In genomic region chr1:110400051-110400450, GRCm38 (mm10) we compare ENCODE assay signal across 27 mouse cellular contexts.
DNase-seq lines count a peak whose midpoint lies in the region; ATAC-seq lines count a peak whose summit lies in the region.
"Had no signal": no experiment of that assay in that cellular context is flagged by ENCODE, and none has a peak within 500 bp of the region (broad histone marks: within the 10 kb centered on the region; RNA-seq: fewer than 3 reads in every experiment).

No protein-coding gene starts in this region.

- H3K4me3 ChIP-seq in forebrain, embryonic 14.5 days (ENCODE audit: low read depth, low read length) = no peak overlapping the region
- no peak overlapping the region for H3K4me3 ChIP-seq in forebrain, embryonic 12.5 days (replicated peaks)
- H3K4me3 ChIP-seq: embryonic facial prominence, embryonic 13.5 days; heart, embryonic 12.5 days; hindbrain, embryonic 10.5 days; layer of hippocampus, adult 2 months; limb, embryonic 13.5 days; liver, embryonic 13.5 days; lung, embryonic 15.5 days; megakaryocyte, embryonic 14.5 days; neural tube, embryonic 12.5 days had no signal

- intact Hi-C loops in left cerebral cortex, postnatal 4 days (cut with DNase I) = no loop called here
- intact Hi-C loops in left cerebral cortex, postnatal 10 days (cut with DNase I) = no loop called here

- H3K27me3 ChIP-seq in forebrain, embryonic 14.5 days (replicated peaks; ENCODE audit: control insufficient read depth, insufficient read depth, low read length) = no peaks in the 10 kb centered on the region
- no peaks in the 10 kb centered on the region for H3K27me3 ChIP-seq in forebrain, embryonic 12.5 days
- H3K27me3 ChIP-seq: embryonic facial prominence, embryonic 13.5 days; heart, embryonic 12.5 days; limb, embryonic 13.5 days; liver, embryonic 13.5 days; lung, embryonic 15.5 days; megakaryocyte, embryonic 14.5 days; neural tube, embryonic 12.5 days had no signal

- no peak overlapping the region for H3K9ac ChIP-seq in forebrain, embryonic 14.5 days (ENCODE audit: low read length)
- no peak overlapping the region for H3K9ac ChIP-seq in forebrain, embryonic 12.5 days
- H3K9ac ChIP-seq: embryonic facial prominence, embryonic 13.5 days; heart, embryonic 12.5 days; limb, embryonic 13.5 days; liver, embryonic 13.5 days; lung, embryonic 15.5 days; neural tube, embryonic 12.5 days had no signal

- H3K27ac ChIP-seq in forebrain, embryonic 14.5 days (ENCODE audit: low read depth, low read length) = no peak overlapping the region
- no peak overlapping the region for H3K27ac ChIP-seq in forebrain, embryonic 12.5 days
- H3K27ac ChIP-seq: embryonic facial prominence, embryonic 13.5 days; hindbrain, embryonic 10.5 days; layer of hippocampus, adult 2 months; limb, embryonic 13.5 days; liver, embryonic 13.5 days; lung, embryonic 15.5 days; neural tube, embryonic 12.5 days had no signal

- ATAC-seq in forebrain, embryonic 14.5 days = no peak
- no peak for ATAC-seq in forebrain, embryonic 12.5 days (ENCODE audit: low FRiP score)
- ATAC-seq: activated CD4-positive, CD25-positive, alpha-beta regulatory T cell, adult 4 months; intestine, postnatal 0 days had no signal

- WGBS in forebrain, embryonic 14.5 days = 63% methylated on average over 2 of the region's 2 CpGs
- 92% methylated on average over 2 of the region's 2 CpGs for WGBS in forebrain, embryonic 12.5 days

- no peaks in the 10 kb centered on the region for H3K9me3 ChIP-seq in forebrain, embryonic 14.5 days (replicated peaks; ENCODE audit: control insufficient read depth, low read length)
- H3K9me3 ChIP-seq in forebrain, embryonic 12.5 days = no peaks in the 10 kb centered on the region
- H3K9me3 ChIP-seq: embryonic facial prominence, embryonic 13.5 days; heart, embryonic 12.5 days; hindbrain, embryonic 10.5 days; limb, embryonic 13.5 days; liver, embryonic 13.5 days; lung, embryonic 15.5 days; megakaryocyte, embryonic 14.5 days; neural tube, embryonic 12.5 days had no signal

- DNase-seq in adrenal gland, postnatal 10 days = peak; percentile 20
- DNase-seq in adrenal gland, adult 18-20 months (ENCODE audit: low spot score in 2 of 2) = no peak
- peak; percentile 31 for DNase-seq in forebrain, embryonic 14.5 days (ENCODE audit: low spot score)
- peak; percentile 72 for DNase-seq in left cerebral cortex, postnatal 4 days
- no peak for DNase-seq in left cerebral cortex, postnatal 10 days (ENCODE audit: extremely low spot score in 1 of 2, low spot score in 2 of 2)
- DNase-seq in right cerebral cortex, postnatal 4 days = peak; percentile 10
- DNase-seq in right cerebral cortex, postnatal 14 days = no peak
- DNase-seq: adrenal gland, postnatal 25 days; cerebellum, adult 18-20 months; heart, adult 18-20 months; kidney, postnatal 25 days; liver, embryonic 13.5 days; lung, postnatal 36 days; midbrain, embryonic 14.5 days; retina, postnatal 1 day; spleen, adult 18-20 months had no signal

- no peak overlapping the region for H3K4me2 ChIP-seq in forebrain, embryonic 14.5 days (ENCODE audit: low read length)
- no peak overlapping the region for H3K4me2 ChIP-seq in forebrain, embryonic 12.5 days
- H3K4me2 ChIP-seq: embryonic facial prominence, embryonic 13.5 days; heart, embryonic 12.5 days; limb, embryonic 13.5 days; liver, embryonic 13.5 days; lung, embryonic 15.5 days; neural tube, embryonic 12.5 days had no signal

- H3K4me1 ChIP-seq in forebrain, embryonic 14.5 days (ENCODE audit: control insufficient read depth, insufficient read depth, low read length) = no peaks in the 10 kb centered on the region
- no peaks in the 10 kb centered on the region for H3K4me1 ChIP-seq in forebrain, embryonic 12.5 days
- H3K4me1 ChIP-seq: embryonic facial prominence, embryonic 13.5 days; heart, embryonic 12.5 days; hindbrain, embryonic 10.5 days; limb, embryonic 13.5 days; liver, embryonic 13.5 days; lung, embryonic 15.5 days; megakaryocyte, embryonic 14.5 days; neural tube, embryonic 12.5 days had no signal

- H3K36me3 ChIP-seq in forebrain, embryonic 14.5 days (ENCODE audit: control insufficient read depth, insufficient read depth, low read length) = no peaks in the 10 kb centered on the region
- H3K36me3 ChIP-seq in forebrain, embryonic 12.5 days (replicated peaks) = no peaks in the 10 kb centered on the region
- H3K36me3 ChIP-seq: embryonic facial prominence, embryonic 13.5 days; heart, embryonic 12.5 days; hindbrain, embryonic 10.5 days; limb, embryonic 13.5 days; liver, embryonic 13.5 days; lung, embryonic 15.5 days; neural tube, embryonic 12.5 days had no signal

Comparison
In these comparisons a context has a peak if more than half of its experiments do, and no peak if none do; other contexts are left out.
1. DNase-seq: peak in adrenal gland, postnatal 10 days (single experiment), forebrain, embryonic 14.5 days (single experiment), left cerebral cortex, postnatal 4 days (single experiment) and right cerebral cortex, postnatal 4 days (single experiment); none in adrenal gland, adult 18-20 months (0 of 2), left cerebral cortex, postnatal 10 days (0 of 2) and right cerebral cortex, postnatal 14 days (single experiment).